Mouse (Mus musculus) ES-E14 (cell line): Measurements from ENCODE around the gene AC124502.3.
"Not testable (repeated sequence)": the region's sequence is repeated elsewhere in the genome, so short reads cannot be mapped to it uniquely, and the experiment has no call there.

ENCODE experiments used
- CHD2 ChIP-seq: IDR thresholded peaks from 2 replicates; pipeline ENCODE4 v1.6.1; 2014; ENCODE audit warnings: mild to moderate bottlenecking, low read depth, low read length, inconsistent platforms
- HCFC1 ChIP-seq: IDR thresholded peaks from 2 replicates; pipeline ENCODE4 v1.6.1; 2012; ENCODE audit warnings: low read length, inconsistent platforms, borderline replicate concordance; ENCODE audit not compliant: insufficient read depth
- MAFK ChIP-seq: IDR thresholded peaks from 2 replicates; pipeline ENCODE4 v1.6.1; 2014; ENCODE audit warnings: mild to moderate bottlenecking, low read depth, low read length, inconsistent platforms; ENCODE audit not compliant: insufficient read depth
- ZC3H11A ChIP-seq: IDR thresholded peaks from 2 replicates; pipeline ENCODE4 v1.6.1; 2012; ENCODE audit warnings: low read depth, mild to moderate bottlenecking, inconsistent platforms, low read length, borderline replicate concordance
- ZNF384 ChIP-seq: IDR thresholded peaks from 2 replicates; pipeline ENCODE4 v1.6.1; 2012; ENCODE audit warnings: low read depth, low read length, inconsistent platforms

DNA sequence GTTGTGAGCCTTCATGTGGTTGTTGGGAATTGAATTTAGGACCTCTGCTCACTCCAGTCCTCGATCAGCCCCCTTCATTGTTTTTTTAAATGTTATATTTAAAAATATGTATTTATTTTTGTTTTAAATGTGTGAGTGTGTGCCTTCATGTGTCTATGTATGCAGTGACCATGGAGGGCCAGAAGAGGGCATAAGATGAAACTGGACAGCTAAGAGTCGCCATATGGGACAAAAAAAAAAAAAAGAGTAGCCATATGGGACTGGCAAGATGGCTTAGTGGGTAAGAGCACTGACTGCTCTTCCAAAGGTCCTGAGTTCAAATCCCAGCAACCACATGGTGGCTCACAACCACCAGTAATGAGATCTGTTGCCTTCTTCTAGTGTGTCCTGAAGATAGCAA, 35.0 kb upstream of the AC124502.3 start:
- not testable (repeated sequence) for TF ChIP-seq MAFK, HCFC1, ZC3H11A, CHD2
- peak; percentile 80 for TF ChIP-seq ZNF384
